Mouse (Mus musculus): ENCODE data around the gene Olfr1393. TPM values are rescaled to one million over a fixed set of nuclear protein-coding genes. Genes with fewer than 3 reads are reported as not detected.

The Olfr1393 gene
- 0.08 TPM for polyA plus RNA-seq (2017; shearing (Covaris generic))

DNA sequence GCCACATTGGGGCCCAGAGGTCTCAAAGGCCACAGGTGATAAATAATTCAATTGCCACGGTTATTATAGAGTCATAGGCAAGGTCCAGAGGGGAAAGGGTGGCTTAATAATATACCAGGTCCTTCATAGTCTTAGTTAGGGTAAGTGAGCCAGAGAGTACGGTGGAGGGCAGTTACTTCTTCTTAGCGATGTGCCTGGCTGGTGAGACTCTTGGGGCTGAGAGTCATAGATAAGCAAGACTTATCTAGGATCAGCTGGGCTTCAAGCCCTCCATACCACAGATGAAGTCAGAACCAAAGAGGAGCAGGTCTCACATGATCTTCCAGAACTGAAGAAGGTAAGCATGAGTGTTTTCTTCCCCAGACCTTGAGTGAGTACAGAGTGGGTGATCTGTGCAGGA, at the start of gene Olfr1393:
Gene Olfr1393, plus strand, starts transcription at position 83 of the 400 bp plus-strand sequence.

GRCm38 (mm10) chr11:49243727-49244594, 34.1 kb upstream of the Olfr1393 start, which contains the start of gene Mgat1:
Mgat1 (plus strand) TSS chr11:49244191.

DNA sequence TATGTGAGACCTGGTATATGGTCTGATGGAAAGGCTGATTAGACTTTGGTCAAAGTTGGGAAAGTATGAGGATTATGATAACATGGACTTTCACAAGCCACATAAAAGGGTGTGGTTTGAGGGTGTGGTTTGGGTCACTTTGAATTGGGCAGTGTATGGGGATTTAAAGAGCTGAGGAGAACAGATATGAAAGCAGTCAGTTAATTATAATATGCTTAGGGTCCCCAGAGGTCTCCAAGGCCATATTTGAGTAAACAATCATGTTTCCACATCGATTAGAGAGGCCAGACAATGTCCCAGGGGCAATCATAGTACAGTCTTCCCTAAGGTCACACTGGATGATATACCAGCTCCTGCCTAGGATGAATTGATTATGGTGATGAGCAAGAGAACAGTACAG, 6.9 kb downstream of the Olfr1393 start, which contains the start of gene Olfr1392:
Gene Olfr1392, plus strand, starts transcription at position 301 of the 400 bp plus-strand sequence.

DNA sequence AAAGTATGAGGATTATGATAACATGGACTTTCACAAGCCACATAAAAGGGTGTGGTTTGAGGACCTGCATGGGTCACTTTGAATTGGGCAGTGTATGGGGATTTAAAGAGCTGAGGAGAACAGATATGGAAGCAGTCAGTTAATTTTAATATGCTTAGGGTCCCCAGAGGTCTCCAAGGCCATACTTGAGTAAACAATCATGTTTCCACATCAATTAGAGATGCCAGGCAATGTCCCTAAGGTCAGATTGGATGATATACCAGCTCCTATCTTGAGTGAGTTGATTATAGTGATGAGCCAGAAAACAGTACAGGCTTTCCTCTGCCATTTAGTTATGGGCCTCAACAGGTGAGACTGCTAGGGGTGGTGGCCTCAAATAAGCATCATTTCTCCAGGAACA, 26.3 kb downstream of the Olfr1393 start, which contains the start of gene Olfr10:
Gene Olfr10, plus strand, starts transcription at position 301 of the 400 bp plus-strand sequence.

DNA sequence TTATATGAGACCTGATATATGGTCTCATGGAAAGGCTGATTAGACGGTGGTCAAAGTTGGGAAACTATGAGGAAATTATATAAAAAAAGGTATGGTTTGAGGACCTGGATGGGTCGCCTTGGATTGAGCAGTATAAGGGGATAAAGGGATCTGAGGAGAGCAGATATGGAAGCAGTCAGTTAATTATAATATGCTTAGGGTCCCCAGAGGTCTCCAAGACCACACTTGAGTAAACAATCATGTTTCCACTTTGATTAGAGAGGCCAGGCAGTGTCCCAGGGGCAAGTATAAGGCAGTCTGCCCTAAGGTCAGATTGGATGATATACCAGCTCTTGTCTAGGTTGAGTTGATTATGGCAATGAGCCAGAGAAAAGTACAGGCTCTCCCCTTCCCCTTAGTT, 44.3 kb downstream of the Olfr1393 start, which contains the start of gene Olfr1391:
Gene Olfr1391, plus strand, starts transcription at position 301 of the 400 bp plus-strand sequence.

Other genes starting within 250 kb of the Olfr1393 start
- gene 9930111J21Rik2, start 227.1 kb upstream of the Olfr1393 start, polyA plus RNA-seq (2017; shearing (Covaris generic)) = 116 TPM
- 249 TPM for gene Tgtp2, start 214.1 kb upstream of the Olfr1393 start, polyA plus RNA-seq (2017; shearing (Covaris generic))
- 436 TPM for gene Ifi47, start 201.7 kb upstream of the Olfr1393 start, polyA plus RNA-seq (2017; shearing (Covaris generic))
- not detected for gene Olfr1396, start 163.4 kb upstream of the Olfr1393 start, polyA plus RNA-seq (2017; shearing (Covaris generic))
- gene Olfr1395, start 136.0 kb upstream of the Olfr1393 start, polyA plus RNA-seq (2017; shearing (Covaris generic)) = not detected
- gene Olfr1394, start 123.9 kb upstream of the Olfr1393 start, polyA plus RNA-seq (2017; shearing (Covaris generic)) = not detected
- not detected for gene Btnl9, start 91.1 kb upstream of the Olfr1393 start, polyA plus RNA-seq (2017; shearing (Covaris generic))
- gene Zfp62, start 75.0 kb upstream of the Olfr1393 start, polyA plus RNA-seq (2017; shearing (Covaris generic)) = 59.5 TPM
- 95.9 TPM for gene Mgat1, start 34.1 kb upstream of the Olfr1393 start, polyA plus RNA-seq (2017; shearing (Covaris generic))
- gene Olfr1392, start 7.0 kb downstream of the Olfr1393 start, polyA plus RNA-seq (2017; shearing (Covaris generic)) = not detected
- gene Olfr10, start 26.4 kb downstream of the Olfr1393 start, polyA plus RNA-seq (2017; shearing (Covaris generic)) = not detected
- gene Olfr1391, start 44.4 kb downstream of the Olfr1393 start, polyA plus RNA-seq (2017; shearing (Covaris generic)) = not detected
- gene Olfr1390, start 56.9 kb downstream of the Olfr1393 start, polyA plus RNA-seq (2017; shearing (Covaris generic)) = not detected
- gene Olfr1389, start 144.8 kb downstream of the Olfr1393 start, polyA plus RNA-seq (2017; shearing (Covaris generic)) = not detected
- 0.06 TPM for gene Olfr1388, start 158.3 kb downstream of the Olfr1393 start, polyA plus RNA-seq (2017; shearing (Covaris generic))
- not detected for gene Olfr1387, start 177.0 kb downstream of the Olfr1393 start, polyA plus RNA-seq (2017; shearing (Covaris generic))
- not detected for gene Olfr1386, start 186.7 kb downstream of the Olfr1393 start, polyA plus RNA-seq (2017; shearing (Covaris generic))
- gene Olfr1385, start 210.8 kb downstream of the Olfr1393 start, polyA plus RNA-seq (2017; shearing (Covaris generic)) = 0.05 TPM
- gene Olfr1384, start 228.4 kb downstream of the Olfr1393 start, polyA plus RNA-seq (2017; shearing (Covaris generic)) = not detected
- not detected for gene Olfr1383, start 241.3 kb downstream of the Olfr1393 start, polyA plus RNA-seq (2017; shearing (Covaris generic))
- not detected for gene Olfr1382, start 249.9 kb downstream of the Olfr1393 start, polyA plus RNA-seq (2017; shearing (Covaris generic))

Measured in CD4-positive, CD25-positive, alpha-beta regulatory T cell (primary cell).